Mouse (Mus musculus): ENCODE measurements at regions not wholly inside any gene's neighbourhood (a gene's known extent, or its start where the extent isn't known, plus 50 kb on each side); places are given as distances from the start of the nearest gene placed in this dataset.

GRCm38 (mm10) chr19:32947081-32947855 is 190.0 kb downstream of the Pten start:
- Histone ChIP-seq H3K36me3 (ENCODE audit: control insufficient read depth, insufficient read depth, low read length, poor library complexity, severe bottlenecking) (no peaks in the 10 kb centered on the region), H3K4me1 (ENCODE audit: control insufficient read depth in 2 of 2, insufficient read depth in 2 of 2, low read length in 2 of 2, poor library complexity in 1 of 2) (peaks cover 5% of the 10 kb centered on the region in 2 experiments; a peak in 2 of 4 replicates), H3K9ac (ENCODE audit: insufficient read depth, low read depth, low read length, poor library complexity, severe bottlenecking) (no peak overlapping the region), H3K9me3 (ENCODE audit: control insufficient read depth, insufficient read depth, low read depth, low read length) (no peaks in the 10 kb centered on the region), H3K27ac (ENCODE audit: insufficient read depth, low read depth, low read length, poor library complexity, severe bottlenecking) (no peak overlapping the region), H3K4me3 (ENCODE audit: insufficient read depth in 1 of 2, low read depth in 1 of 2, low read length in 2 of 2, poor library complexity in 1 of 2, severe bottlenecking in 1 of 2) (no peak overlapping the region)
- in situ Hi-C loops (cut with MboI; ENCODE audit: low sequenced_read_pairs in 2 of 2, unreplicated experiment in 2 of 2) = no loop called here
- no peak for DNase-seq (ENCODE audit: low read depth, low spot score)
- no peak for TF ChIP-seq CHD2 (IDR thresholded peaks at IDR 0.05; ENCODE audit: low read depth, low read length)
- no peak for TF ChIP-seq HCFC1 (IDR thresholded peaks at IDR 0.05; ENCODE audit: borderline replicate concordance, insufficient read depth, low read length)
- no peak for TF ChIP-seq ZC3H11A (IDR thresholded peaks at IDR 0.05; ENCODE audit: borderline replicate concordance, low read depth, low read length)
- no peak for TF ChIP-seq MAFK (IDR thresholded peaks at IDR 0.05; ENCODE audit: insufficient read depth, low read depth, low read length)
- no peak for TF ChIP-seq ZNF384 (IDR thresholded peaks at IDR 0.05; ENCODE audit: low read depth, low read length)

- Histone ChIP-seq H3K4me1 (ENCODE audit: control insufficient read depth in 2 of 2, insufficient read depth in 2 of 2, low read length in 2 of 2, poor library complexity in 1 of 2) (peaks cover 11 to 29% of the 10 kb centered on the region in 2 experiments), H3K9me3 (ENCODE audit: control insufficient read depth, insufficient read depth, low read depth, low read length) (no peaks in the 10 kb centered on the region), H3K36me3 (ENCODE audit: control insufficient read depth, insufficient read depth, low read length, poor library complexity, severe bottlenecking) (no peaks in the 10 kb centered on the region), H3K4me3 (ENCODE audit: insufficient read depth in 1 of 2, low read depth in 1 of 2, low read length in 2 of 2, poor library complexity in 1 of 2, severe bottlenecking in 1 of 2) (no peak overlapping the region), H3K9ac (ENCODE audit: insufficient read depth, low read depth, low read length, poor library complexity, severe bottlenecking) (no peak overlapping the region), H3K27ac (ENCODE audit: insufficient read depth, low read depth, low read length, poor library complexity, severe bottlenecking) (no peak overlapping the region)
- in situ Hi-C loops (cut with MboI; ENCODE audit: low sequenced_read_pairs in 2 of 2, unreplicated experiment in 2 of 2) = loop anchor here in 1 of 2 experiments (10.0 kb wide), 1 partner anchor 225 kb away; no protein-coding TSS in a partner anchor
- TF ChIP-seq ZNF384 (IDR thresholded peaks at IDR 0.05; ENCODE audit: low read depth, low read length) = no peak
- TF ChIP-seq HCFC1 (IDR thresholded peaks at IDR 0.05; ENCODE audit: borderline replicate concordance, insufficient read depth, low read length) = no peak
- TF ChIP-seq CHD2 (IDR thresholded peaks at IDR 0.05; ENCODE audit: low read depth, low read length) = no peak
- TF ChIP-seq ZC3H11A (IDR thresholded peaks at IDR 0.05; ENCODE audit: borderline replicate concordance, low read depth, low read length) = no peak
- no peak for TF ChIP-seq MAFK (IDR thresholded peaks at IDR 0.05; ENCODE audit: insufficient read depth, low read depth, low read length)
- no peak for DNase-seq (ENCODE audit: low read depth, low spot score)
Observed at GRCm38 (mm10) chr19:32950252-32950651, 193.0 kb downstream of the Pten start.

- no peak for TF ChIP-seq MAFK (IDR thresholded peaks at IDR 0.05; ENCODE audit: insufficient read depth, low read depth, low read length)
- no peak for TF ChIP-seq CHD2 (IDR thresholded peaks at IDR 0.05; ENCODE audit: low read depth, low read length)
- no peak for TF ChIP-seq ZNF384 (IDR thresholded peaks at IDR 0.05; ENCODE audit: low read depth, low read length)
- no peak for TF ChIP-seq ZC3H11A (IDR thresholded peaks at IDR 0.05; ENCODE audit: borderline replicate concordance, low read depth, low read length)
- TF ChIP-seq HCFC1 (IDR thresholded peaks at IDR 0.05; ENCODE audit: borderline replicate concordance, insufficient read depth, low read length) = no peak
- no peaks in the 10 kb centered on the region for H3K9me3 ChIP-seq (ENCODE audit: control insufficient read depth, insufficient read depth, low read depth, low read length)
- H3K36me3 ChIP-seq (ENCODE audit: control insufficient read depth, insufficient read depth, low read length, poor library complexity, severe bottlenecking) = no peaks in the 10 kb centered on the region
- no peak overlapping the region for H3K9ac ChIP-seq (ENCODE audit: insufficient read depth, low read depth, low read length, poor library complexity, severe bottlenecking)
- no peak overlapping the region for H3K27ac ChIP-seq (ENCODE audit: insufficient read depth, low read depth, low read length, poor library complexity, severe bottlenecking)
- in situ Hi-C loops (cut with MboI; ENCODE audit: low sequenced_read_pairs in 2 of 2, unreplicated experiment in 2 of 2) = loop anchor here in 1 of 2 experiments (10.0 kb wide), 1 partner anchor 226 kb away; no protein-coding TSS in a partner anchor
- no peak for DNase-seq (ENCODE audit: low read depth, low spot score)
- no peak overlapping the region for H3K4me3 ChIP-seq (ENCODE audit: insufficient read depth in 1 of 2, low read depth in 1 of 2, low read length in 2 of 2, poor library complexity in 1 of 2, severe bottlenecking in 1 of 2)
- peaks cover 12 to 33% of the 10 kb centered on the region in 2 experiments for H3K4me1 ChIP-seq (ENCODE audit: control insufficient read depth in 2 of 2, insufficient read depth in 2 of 2, low read length in 2 of 2, poor library complexity in 1 of 2)
Observed at GRCm38 (mm10) chr19:32950794-32951193, 193.5 kb downstream of the Pten start.

GRCm38 (mm10) chr19:32952425-32952824 is 195.1 kb downstream of the Pten start:
- no peak for DNase-seq (ENCODE audit: low read depth, low spot score)

More at GRCm38 (mm10) chr19:32952425-32952824, 195.1 kb downstream of the Pten start:
- TF ChIP-seq MAFK (IDR thresholded peaks at IDR 0.05; ENCODE audit: insufficient read depth, low read depth, low read length) (no peak), HCFC1 (IDR thresholded peaks at IDR 0.05; ENCODE audit: borderline replicate concordance, insufficient read depth, low read length) (no peak), ZNF384 (IDR thresholded peaks at IDR 0.05; ENCODE audit: low read depth, low read length) (no peak), CHD2 (IDR thresholded peaks at IDR 0.05; ENCODE audit: low read depth, low read length) (no peak), ZC3H11A (IDR thresholded peaks at IDR 0.05; ENCODE audit: borderline replicate concordance, low read depth, low read length) (no peak)
- Histone ChIP-seq H3K4me3 (ENCODE audit: insufficient read depth in 1 of 2, low read depth in 1 of 2, low read length in 2 of 2, poor library complexity in 1 of 2, severe bottlenecking in 1 of 2) (no peak overlapping the region), H3K27ac (ENCODE audit: insufficient read depth, low read depth, low read length, poor library complexity, severe bottlenecking) (no peak overlapping the region), H3K4me1 (ENCODE audit: control insufficient read depth in 2 of 2, insufficient read depth in 2 of 2, low read length in 2 of 2, poor library complexity in 1 of 2) (peaks cover 10 to 32% of the 10 kb centered on the region in 2 experiments), H3K9me3 (ENCODE audit: control insufficient read depth, insufficient read depth, low read depth, low read length) (no peaks in the 10 kb centered on the region), H3K9ac (ENCODE audit: insufficient read depth, low read depth, low read length, poor library complexity, severe bottlenecking) (no peak overlapping the region), H3K36me3 (ENCODE audit: control insufficient read depth, insufficient read depth, low read length, poor library complexity, severe bottlenecking) (no peaks in the 10 kb centered on the region)
- in situ Hi-C loops (cut with MboI; ENCODE audit: low sequenced_read_pairs in 2 of 2, unreplicated experiment in 2 of 2) = loop anchor here in 1 of 2 experiments (10.0 kb wide), 1 partner anchor 228 kb away; no protein-coding TSS in a partner anchor

Measured in ES-E14 (cell line).